Mouse (Mus musculus): Measurements from ENCODE around the gene Hivep3. TPM values are rescaled to one million over a fixed set of nuclear protein-coding genes. Genes with fewer than 3 reads are reported as not detected.

Hivep3 gene
- polyA plus RNA-seq, 1 experiment from 2014 or later, result 13.8 TPM

- ATAC-seq (no peak), DNase-seq (ENCODE audit: low spot score) (no peak)
- no peaks in the 10 kb centered on the region for H3K4me1 ChIP-seq (ENCODE audit: control insufficient read depth, insufficient read depth, low read length)
- H3K27me3 ChIP-seq (replicated peaks; ENCODE audit: control insufficient read depth, insufficient read depth, low read length), result no peaks in the 10 kb centered on the region
- H3K4me2 ChIP-seq (ENCODE audit: low read length), result no peak overlapping the region
- no peak overlapping the region for H3K27ac ChIP-seq (ENCODE audit: low read depth, low read length)
- H3K9me3 ChIP-seq (replicated peaks; ENCODE audit: control insufficient read depth, low read length), result no peaks in the 10 kb centered on the region; the same call in 1 of the 2 replicates
- H3K9ac ChIP-seq (ENCODE audit: low read length), result no peak overlapping the region
- H3K4me3 ChIP-seq (ENCODE audit: low read depth, low read length), result no peak overlapping the region
- H3K36me3 ChIP-seq (ENCODE audit: control insufficient read depth, insufficient read depth, low read length), result no peaks in the 10 kb centered on the region
These were observed 191.5 kb downstream of the Hivep3 start for GRCm38 (mm10) chr4:119925052-119925451.

DNA sequence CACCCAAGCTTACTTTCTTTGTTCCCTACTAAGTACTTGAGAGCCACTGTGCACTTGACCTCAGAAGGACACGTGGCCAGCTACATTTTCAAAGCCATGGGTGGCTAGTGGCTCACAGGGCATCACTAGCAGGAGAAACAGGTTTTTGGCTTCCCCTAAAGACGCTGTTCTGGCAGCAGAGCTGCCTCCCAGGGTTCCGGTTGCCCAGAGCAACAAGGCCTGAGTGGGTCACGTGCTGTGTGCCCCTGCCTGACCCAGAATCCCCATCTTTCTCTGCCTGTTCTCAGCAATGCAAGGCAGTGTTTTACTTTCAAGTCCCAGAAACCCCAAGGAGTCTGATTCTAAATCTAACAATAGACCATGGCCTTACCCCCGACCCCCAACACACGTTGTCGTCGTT is 198.3 kb downstream of the Hivep3 start:
- Histone ChIP-seq H3K4me1 (ENCODE audit: control insufficient read depth, insufficient read depth, low read length) (peaks cover 9% of the 10 kb centered on the region), H3K27me3 (replicated peaks; ENCODE audit: control insufficient read depth, insufficient read depth, low read length) (no peaks in the 10 kb centered on the region), H3K4me2 (ENCODE audit: low read length) (no peak overlapping the region), H3K9me3 (replicated peaks; ENCODE audit: control insufficient read depth, low read length) (no peaks in the 10 kb centered on the region), H3K9ac (ENCODE audit: low read length) (no peak overlapping the region), H3K27ac (ENCODE audit: low read depth, low read length) (0 out of 2 replicates have a peak overlapping the region, but pooled peaks have one; percentile 55), H3K36me3 (ENCODE audit: control insufficient read depth, insufficient read depth, low read length) (no peaks in the 10 kb centered on the region), H3K4me3 (ENCODE audit: low read depth, low read length) (no peak overlapping the region)
- peak; percentile 57 for ATAC-seq
- whole genome bisulfite sequencing, result 32% methylated on average over 8 of the region's 8 CpGs
- DNase-seq (ENCODE audit: low spot score), result peak; percentile 62

- Histone ChIP-seq H3K27me3 (replicated peaks; ENCODE audit: control insufficient read depth, insufficient read depth, low read length) (no peaks in the 10 kb centered on the region), H3K36me3 (ENCODE audit: control insufficient read depth, insufficient read depth, low read length) (no peaks in the 10 kb centered on the region), H3K4me1 (ENCODE audit: control insufficient read depth, insufficient read depth, low read length) (peaks cover 12% of the 10 kb centered on the region), H3K9ac (ENCODE audit: low read length) (no peak overlapping the region), H3K4me2 (ENCODE audit: low read length) (no peak overlapping the region), H3K4me3 (ENCODE audit: low read depth, low read length) (no peak overlapping the region), H3K9me3 (replicated peaks; ENCODE audit: control insufficient read depth, low read length) (no peaks in the 10 kb centered on the region), H3K27ac (ENCODE audit: low read depth, low read length) (peak overlapping the region; percentile 17; the same call in 1 of the 2 replicates)
- ATAC-seq, result no peak; the same call in 1 of the 2 replicates
- 53% methylated on average over 13 of the region's 13 CpGs for WGBS
- no peak for DNase-seq (ENCODE audit: low spot score)
These were observed 199.1 kb downstream of the Hivep3 start for GRCm38 (mm10) chr4:119932549-119933257.

DNA sequence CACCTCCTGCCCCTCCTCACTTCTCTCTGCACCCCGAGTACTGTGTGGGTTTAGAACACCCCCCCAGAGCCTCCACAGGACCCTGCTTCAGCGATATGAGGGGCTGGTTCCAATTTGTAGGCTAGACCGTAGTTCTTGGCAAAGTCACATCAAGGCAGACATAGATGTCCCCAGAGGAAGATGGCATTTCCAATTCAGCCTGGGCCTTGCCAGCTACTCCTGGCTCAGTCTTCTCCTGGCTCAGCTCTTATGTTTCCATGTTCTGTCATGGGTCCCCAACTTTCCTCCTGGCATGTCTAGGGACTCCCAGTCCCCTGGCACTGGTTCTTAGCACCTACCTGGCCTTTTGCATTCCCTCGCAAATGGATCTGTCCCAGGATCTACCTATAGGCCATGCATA is 201.3 kb downstream of the Hivep3 start:
- no peak for ATAC-seq
- Histone ChIP-seq H3K4me3 (ENCODE audit: low read depth, low read length) (no peak overlapping the region), H3K4me2 (ENCODE audit: low read length) (no peak overlapping the region), H3K36me3 (ENCODE audit: control insufficient read depth, insufficient read depth, low read length) (no peaks in the 10 kb centered on the region), H3K27ac (ENCODE audit: low read depth, low read length) (no peak overlapping the region), H3K9me3 (replicated peaks; ENCODE audit: control insufficient read depth, low read length) (no peaks in the 10 kb centered on the region), H3K27me3 (replicated peaks; ENCODE audit: control insufficient read depth, insufficient read depth, low read length) (no peaks in the 10 kb centered on the region), H3K4me1 (ENCODE audit: control insufficient read depth, insufficient read depth, low read length) (peaks cover 18% of the 10 kb centered on the region), H3K9ac (ENCODE audit: low read length) (no peak overlapping the region)
- 85% methylated on average over 4 of the region's 4 CpGs for WGBS
- no peak for DNase-seq (ENCODE audit: low spot score)

- H3K9ac ChIP-seq (ENCODE audit: low read length), result no peak overlapping the region
- WGBS, result 26% methylated on average over 7 of the region's 7 CpGs
- peaks cover 9% of the 10 kb centered on the region for H3K4me1 ChIP-seq (ENCODE audit: control insufficient read depth, insufficient read depth, low read length)
- H3K36me3 ChIP-seq (ENCODE audit: control insufficient read depth, insufficient read depth, low read length), result no peaks in the 10 kb centered on the region
- H3K27ac ChIP-seq (ENCODE audit: low read depth, low read length), result peak overlapping the region; percentile 33; the same call in 1 of the 2 replicates
- ATAC-seq (peak; percentile 76), DNase-seq (ENCODE audit: low spot score) (peak; percentile 74)
- no peak overlapping the region for H3K4me2 ChIP-seq (ENCODE audit: low read length)
- H3K9me3 ChIP-seq (replicated peaks; ENCODE audit: control insufficient read depth, low read length), result no peaks in the 10 kb centered on the region
- no peak overlapping the region for H3K4me3 ChIP-seq (ENCODE audit: low read depth, low read length)
- no peaks in the 10 kb centered on the region for H3K27me3 ChIP-seq (replicated peaks; ENCODE audit: control insufficient read depth, insufficient read depth, low read length)
These were observed 204.3 kb downstream of the Hivep3 start for GRCm38 (mm10) chr4:119937876-119938275.

GRCm38 (mm10) chr4:119938518-119938917 is 204.9 kb downstream of the Hivep3 start:
- Histone ChIP-seq H3K4me1 (ENCODE audit: control insufficient read depth, insufficient read depth, low read length) (peaks cover 9% of the 10 kb centered on the region), H3K9me3 (replicated peaks; ENCODE audit: control insufficient read depth, low read length) (no peaks in the 10 kb centered on the region), H3K4me3 (ENCODE audit: low read depth, low read length) (no peak overlapping the region), H3K36me3 (ENCODE audit: control insufficient read depth, insufficient read depth, low read length) (no peaks in the 10 kb centered on the region), H3K4me2 (ENCODE audit: low read length) (no peak overlapping the region), H3K9ac (ENCODE audit: low read length) (no peak overlapping the region), H3K27me3 (replicated peaks; ENCODE audit: control insufficient read depth, insufficient read depth, low read length) (no peaks in the 10 kb centered on the region), H3K27ac (ENCODE audit: low read depth, low read length) (0 out of 2 replicates have a peak overlapping the region, but pooled peaks have one; percentile 33)
- DNase-seq (ENCODE audit: low spot score) (no peak), ATAC-seq (no peak)
- 83% methylated on average over 4 of the region's 4 CpGs for WGBS

GRCm38 (mm10) chr4:119939786-119940185 is 206.2 kb downstream of the Hivep3 start:
- no peak overlapping the region for H3K27ac ChIP-seq (ENCODE audit: low read depth, low read length)
- no peak overlapping the region for H3K4me2 ChIP-seq (ENCODE audit: low read length)
- H3K4me1 ChIP-seq (ENCODE audit: control insufficient read depth, insufficient read depth, low read length), result peaks cover 9% of the 10 kb centered on the region
- H3K4me3 ChIP-seq (ENCODE audit: low read depth, low read length), result no peak overlapping the region
- H3K9me3 ChIP-seq (replicated peaks; ENCODE audit: control insufficient read depth, low read length), result 0 out of 2 replicates have a peak, but pooled peaks cover under 1% of the 10 kb centered on the region
- WGBS, result 74% methylated on average over 6 of the region's 6 CpGs
- no peaks in the 10 kb centered on the region for H3K36me3 ChIP-seq (ENCODE audit: control insufficient read depth, insufficient read depth, low read length)
- no peaks in the 10 kb centered on the region for H3K27me3 ChIP-seq (replicated peaks; ENCODE audit: control insufficient read depth, insufficient read depth, low read length)
- ATAC-seq (no peak), DNase-seq (ENCODE audit: low spot score) (no peak)
- no peak overlapping the region for H3K9ac ChIP-seq (ENCODE audit: low read length)

- H3K4me2 ChIP-seq (ENCODE audit: low read length), result no peak overlapping the region
- no peak overlapping the region for H3K4me3 ChIP-seq (ENCODE audit: low read depth, low read length)
- ATAC-seq (no peak), DNase-seq (ENCODE audit: low spot score) (peak; percentile 45)
- H3K27me3 ChIP-seq (replicated peaks; ENCODE audit: control insufficient read depth, insufficient read depth, low read length), result no peaks in the 10 kb centered on the region
- no peaks in the 10 kb centered on the region; the same call in 1 of the 2 replicates for H3K4me1 ChIP-seq (ENCODE audit: control insufficient read depth, insufficient read depth, low read length)
- H3K9me3 ChIP-seq (replicated peaks; ENCODE audit: control insufficient read depth, low read length), result 0 out of 2 replicates have a peak, but pooled peaks cover 3% of the 10 kb centered on the region
- H3K9ac ChIP-seq (ENCODE audit: low read length), result no peak overlapping the region
- no peak overlapping the region for H3K27ac ChIP-seq (ENCODE audit: low read depth, low read length)
- 32% methylated on average over 3 of the region's 3 CpGs for WGBS
- no peaks in the 10 kb centered on the region for H3K36me3 ChIP-seq (ENCODE audit: control insufficient read depth, insufficient read depth, low read length)
These were observed 212.8 kb downstream of the Hivep3 start for GRCm38 (mm10) chr4:119946224-119946887.

All from forebrain, embryonic 14.5 days (tissue).